Mouse (Mus musculus): ENCODE results near the gene Chka. TPM values are rescaled to one million over a fixed set of nuclear protein-coding genes. Genes with fewer than 3 reads are reported as not detected.

The Chka gene
- total RNA-seq (2021), result 1 to 10 TPM; 1.4 to 3.0 TPM
- long read RNA-seq, experiment 1, partial matches to known transcripts, result 0 of 4 reads
- long read RNA-seq, experiment 1, other reads (novel, unspliced or antisense), result 0 of 4 reads
- long read RNA-seq, experiment 2, partial matches to known transcripts, result 0 of 4 reads
- long read RNA-seq, experiment 2, other reads (novel, unspliced or antisense), result 0 of 4 reads

GRCm38 (mm10) chr19:3851502-3851962 is at the start of gene Chka:
Chka (plus strand) TSS chr19:3851773.
- DNase-seq (ENCODE audit: low spot score), result peak; percentile 94

- no peak for DNase-seq (ENCODE audit: low spot score)
These were observed 46.0 kb upstream of the Chka start for GRCm38 (mm10) chr19:3805526-3805925.

- DNase-seq (ENCODE audit: low spot score), result no peak
These were observed 40.9 kb upstream of the Chka start for GRCm38 (mm10) chr19:3810536-3811233.

- peak; percentile 46 for DNase-seq (ENCODE audit: low spot score)
These were observed 37.1 kb upstream of the Chka start for GRCm38 (mm10) chr19:3814461-3814860.

GRCm38 (mm10) chr19:3815824-3816223 is 35.7 kb upstream of the Chka start:
- no peak for DNase-seq (ENCODE audit: low spot score)

GRCm38 (mm10) chr19:3819080-3819479 is 32.5 kb upstream of the Chka start:
- DNase-seq (ENCODE audit: low spot score), result no peak

GRCm38 (mm10) chr19:3819899-3820444 is 31.6 kb upstream of the Chka start:
- no peak for DNase-seq (ENCODE audit: low spot score)

GRCm38 (mm10) chr19:3825044-3825443 is 26.5 kb upstream of the Chka start:
- no peak for DNase-seq (ENCODE audit: low spot score)

GRCm38 (mm10) chr19:3829863-3830262 is 21.7 kb upstream of the Chka start:
- no peak for DNase-seq (ENCODE audit: low spot score)

- no peak for DNase-seq (ENCODE audit: low spot score)
These were observed 19.9 kb upstream of the Chka start for GRCm38 (mm10) chr19:3831716-3832115.

GRCm38 (mm10) chr19:3832851-3833353 is 18.7 kb upstream of the Chka start:
- DNase-seq (ENCODE audit: low spot score), result no peak

GRCm38 (mm10) chr19:3834301-3834700 is 17.3 kb upstream of the Chka start:
- no peak for DNase-seq (ENCODE audit: low spot score)

GRCm38 (mm10) chr19:3836791-3837190 is 14.8 kb upstream of the Chka start:
- no peak for DNase-seq (ENCODE audit: low spot score)

GRCm38 (mm10) chr19:3838931-3839330 is 12.6 kb upstream of the Chka start:
- no peak for DNase-seq (ENCODE audit: low spot score)

- no peak for DNase-seq (ENCODE audit: low spot score)
These were observed 11.9 kb upstream of the Chka start for GRCm38 (mm10) chr19:3839686-3840085.

- no peak for DNase-seq (ENCODE audit: low spot score)
These were observed 11.3 kb upstream of the Chka start for GRCm38 (mm10) chr19:3840214-3840651.

GRCm38 (mm10) chr19:3840685-3841084 is 10.9 kb upstream of the Chka start:
- DNase-seq (ENCODE audit: low spot score), result no peak

GRCm38 (mm10) chr19:3842359-3843148 is 9.0 kb upstream of the Chka start:
- DNase-seq (ENCODE audit: low spot score), result no peak

GRCm38 (mm10) chr19:3843629-3844028 is 7.9 kb upstream of the Chka start:
- DNase-seq (ENCODE audit: low spot score), result no peak

- DNase-seq (ENCODE audit: low spot score), result no peak
These were observed 6.7 kb upstream of the Chka start for GRCm38 (mm10) chr19:3844836-3845235.

- DNase-seq (ENCODE audit: low spot score), result no peak
These were observed 6.2 kb upstream of the Chka start for GRCm38 (mm10) chr19:3845339-3845738.

All from gastrocnemius, adult 18-20 months (tissue).